Mouse (Mus musculus): ENCODE results near the gene Map3k20. TPM values are rescaled to one million over a fixed set of nuclear protein-coding genes. Genes with fewer than 3 reads are reported as not detected.
A peak's percentile ranks its signal among the peaks of the same experiment; 100 is the strongest.

The Map3k20 gene
- polyA plus RNA-seq, 1 experiment from 2014 or later: 4.4 TPM

DNA sequence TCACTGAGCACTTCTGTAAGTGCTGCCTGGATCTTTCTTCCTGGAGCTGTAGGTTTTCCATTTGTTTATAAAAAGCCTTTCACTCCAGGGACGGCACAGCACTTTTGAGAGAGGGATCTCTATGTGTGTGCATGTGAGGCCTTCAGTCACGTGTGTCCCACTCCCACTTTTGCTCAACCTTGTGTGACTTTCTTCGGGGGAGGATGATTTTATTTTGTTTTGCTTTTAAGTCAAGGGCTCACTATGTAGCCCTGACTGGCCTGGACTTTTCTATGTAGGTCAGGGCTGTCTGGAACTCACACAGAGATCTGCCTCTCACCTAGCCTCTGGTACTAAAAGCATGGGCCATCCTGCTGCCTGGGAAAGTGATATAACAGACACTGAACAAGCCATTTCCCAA is 88.6 kb downstream of the Map3k20 start:
- ATAC-seq: no peak

DNA sequence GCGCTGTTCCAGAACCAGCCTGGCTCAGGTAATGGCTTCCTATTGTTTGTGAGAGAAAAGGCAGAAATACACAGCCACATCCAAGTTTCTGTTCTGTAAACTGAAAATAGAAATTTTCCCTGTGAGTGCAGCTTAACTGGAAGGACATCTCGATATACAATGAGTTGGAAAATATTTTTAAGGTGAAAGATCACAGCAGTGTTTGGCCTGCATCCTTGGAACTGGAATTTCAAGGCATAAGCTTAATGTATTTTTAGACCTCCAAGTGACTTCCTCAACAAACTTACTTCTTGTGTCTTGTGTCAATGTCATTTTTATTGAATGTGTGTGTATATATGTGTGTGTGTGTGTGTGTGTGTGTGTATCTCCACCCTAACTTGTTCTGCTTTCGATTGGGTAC is 90.4 kb downstream of the Map3k20 start:
- no peak overlapping the region for H3K27ac ChIP-seq (ENCODE audit: low read length)
- H3K4me1 ChIP-seq (ENCODE audit: control insufficient read depth, insufficient read depth, low read length): no peaks in the 10 kb centered on the region
- no peak overlapping the region for H3K4me2 ChIP-seq (ENCODE audit: low read length)
- no peak for ATAC-seq
- H3K36me3 ChIP-seq (ENCODE audit: control insufficient read depth, insufficient read depth, low read length): no peaks in the 10 kb centered on the region
- H3K4me3 ChIP-seq (ENCODE audit: low read depth, low read length): no peak overlapping the region
- 92% methylated on average over 3 of the region's 3 CpGs for WGBS
- H3K27me3 ChIP-seq (ENCODE audit: control insufficient read depth, insufficient read depth, low read depth, low read length): no peaks in the 10 kb centered on the region
- no peak overlapping the region for H3K9ac ChIP-seq (ENCODE audit: low read depth, low read length)
- no peaks in the 10 kb centered on the region for H3K9me3 ChIP-seq (replicated peaks; ENCODE audit: control insufficient read depth, low read length, poor library complexity, severe bottlenecking)

More for the DNA sequence above, 88.6 kb downstream of the Map3k20 start:
- Histone ChIP-seq H3K4me3 (ENCODE audit: low read depth, low read length) (no peak overlapping the region), H3K27me3 (ENCODE audit: control insufficient read depth, insufficient read depth, low read depth, low read length) (no peaks in the 10 kb centered on the region), H3K27ac (ENCODE audit: low read length) (no peak overlapping the region), H3K9me3 (replicated peaks; ENCODE audit: control insufficient read depth, low read length, poor library complexity, severe bottlenecking) (no peaks in the 10 kb centered on the region), H3K4me2 (ENCODE audit: low read length) (no peak overlapping the region), H3K4me1 (ENCODE audit: control insufficient read depth, insufficient read depth, low read length) (no peaks in the 10 kb centered on the region), H3K9ac (ENCODE audit: low read depth, low read length) (no peak overlapping the region), H3K36me3 (ENCODE audit: control insufficient read depth, insufficient read depth, low read length) (no peaks in the 10 kb centered on the region)
- WGBS: 84% methylated on average over 3 of the region's 3 CpGs

DNA sequence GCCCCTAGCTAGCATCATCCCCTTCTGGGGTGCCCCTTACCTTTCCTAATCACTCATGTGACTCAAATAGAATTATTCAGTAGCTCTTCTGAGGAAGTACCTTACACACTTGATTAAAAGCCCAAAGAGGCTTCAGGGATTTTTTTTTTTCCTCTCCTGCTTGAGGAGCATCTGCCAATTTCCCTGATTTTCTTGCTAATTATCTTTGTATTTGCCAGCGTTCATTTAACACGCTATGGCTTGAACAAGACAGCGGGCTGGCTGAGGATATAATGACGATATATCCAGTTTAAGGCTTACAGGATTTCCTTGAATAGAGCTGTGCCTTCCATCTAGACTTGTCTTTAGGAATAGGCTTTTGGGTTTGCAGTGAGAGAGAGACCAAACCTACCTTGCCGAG is 91.5 kb downstream of the Map3k20 start:
- H3K4me2 ChIP-seq (ENCODE audit: low read length): no peak overlapping the region
- no peaks in the 10 kb centered on the region for H3K9me3 ChIP-seq (replicated peaks; ENCODE audit: control insufficient read depth, low read length, poor library complexity, severe bottlenecking)
- no peaks in the 10 kb centered on the region for H3K4me1 ChIP-seq (ENCODE audit: control insufficient read depth, insufficient read depth, low read length)
- no peak for ATAC-seq
- 71% methylated on average over 5 of the region's 5 CpGs for WGBS
- H3K9ac ChIP-seq (ENCODE audit: low read depth, low read length): no peak overlapping the region
- no peaks in the 10 kb centered on the region for H3K27me3 ChIP-seq (ENCODE audit: control insufficient read depth, insufficient read depth, low read depth, low read length)
- no peak overlapping the region for H3K4me3 ChIP-seq (ENCODE audit: low read depth, low read length)
- no peaks in the 10 kb centered on the region for H3K36me3 ChIP-seq (ENCODE audit: control insufficient read depth, insufficient read depth, low read length)
- no peak overlapping the region for H3K27ac ChIP-seq (ENCODE audit: low read length)

DNA sequence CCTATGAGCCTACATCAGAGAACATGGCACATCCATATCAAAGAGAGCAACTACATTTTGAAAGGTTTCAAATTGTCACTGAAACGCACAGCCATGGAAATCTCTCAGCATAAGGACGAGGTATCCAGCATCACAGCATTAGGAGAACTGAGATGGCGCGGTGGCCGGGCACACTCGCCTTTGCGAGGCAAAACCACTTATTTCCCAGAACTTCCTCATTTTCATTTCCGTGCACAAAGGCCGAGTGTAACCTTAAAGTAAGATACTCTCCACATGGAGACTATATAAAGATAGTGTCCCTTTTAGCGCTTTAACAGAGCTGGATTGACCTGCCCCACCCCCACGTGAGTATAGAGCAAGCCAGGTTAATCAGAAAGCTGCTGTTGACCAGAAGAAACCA is 94.0 kb downstream of the Map3k20 start:
- H3K4me1 ChIP-seq (ENCODE audit: control insufficient read depth, insufficient read depth, low read length): no peaks in the 10 kb centered on the region
- H3K4me3 ChIP-seq (ENCODE audit: low read depth, low read length): no peak overlapping the region
- no peak overlapping the region for H3K27ac ChIP-seq (ENCODE audit: low read length)
- H3K36me3 ChIP-seq (ENCODE audit: control insufficient read depth, insufficient read depth, low read length): no peaks in the 10 kb centered on the region
- no peaks in the 10 kb centered on the region for H3K27me3 ChIP-seq (ENCODE audit: control insufficient read depth, insufficient read depth, low read depth, low read length)
- no peak overlapping the region for H3K4me2 ChIP-seq (ENCODE audit: low read length)
- 90% methylated on average over 11 of the region's 11 CpGs for WGBS
- H3K9me3 ChIP-seq (replicated peaks; ENCODE audit: control insufficient read depth, low read length, poor library complexity, severe bottlenecking): no peaks in the 10 kb centered on the region
- ATAC-seq: no peak
- H3K9ac ChIP-seq (ENCODE audit: low read depth, low read length): no peak overlapping the region

DNA sequence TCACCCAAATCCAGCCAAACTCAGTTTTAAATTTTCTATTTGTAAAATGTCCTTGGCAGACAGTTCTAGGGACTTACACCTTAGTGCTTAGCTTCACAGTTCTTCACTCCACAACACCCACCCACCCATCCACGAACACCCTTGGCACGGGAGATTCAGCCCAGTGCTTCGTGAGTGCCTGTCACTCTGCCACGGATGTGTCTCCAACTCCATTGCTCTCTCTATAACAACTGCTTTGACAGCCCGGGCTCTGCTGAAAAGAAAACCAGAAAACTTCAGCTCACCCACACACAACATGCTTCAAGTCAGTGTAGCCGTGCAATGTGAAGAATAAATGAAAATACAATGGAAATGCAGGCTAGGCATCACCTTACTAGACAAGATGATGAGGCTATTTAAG is 97.2 kb downstream of the Map3k20 start:
- Histone ChIP-seq H3K9me3 (replicated peaks; ENCODE audit: control insufficient read depth, low read length, poor library complexity, severe bottlenecking) (no peaks in the 10 kb centered on the region), H3K4me3 (ENCODE audit: low read depth, low read length) (no peak overlapping the region), H3K4me1 (ENCODE audit: control insufficient read depth, insufficient read depth, low read length) (no peaks in the 10 kb centered on the region), H3K4me2 (ENCODE audit: low read length) (no peak overlapping the region), H3K9ac (ENCODE audit: low read depth, low read length) (no peak overlapping the region), H3K36me3 (ENCODE audit: control insufficient read depth, insufficient read depth, low read length) (no peaks in the 10 kb centered on the region), H3K27me3 (ENCODE audit: control insufficient read depth, insufficient read depth, low read depth, low read length) (no peaks in the 10 kb centered on the region), H3K27ac (ENCODE audit: low read length) (no peak overlapping the region)
- 87% methylated on average over 6 of the region's 6 CpGs for WGBS
- ATAC-seq: no peak

DNA sequence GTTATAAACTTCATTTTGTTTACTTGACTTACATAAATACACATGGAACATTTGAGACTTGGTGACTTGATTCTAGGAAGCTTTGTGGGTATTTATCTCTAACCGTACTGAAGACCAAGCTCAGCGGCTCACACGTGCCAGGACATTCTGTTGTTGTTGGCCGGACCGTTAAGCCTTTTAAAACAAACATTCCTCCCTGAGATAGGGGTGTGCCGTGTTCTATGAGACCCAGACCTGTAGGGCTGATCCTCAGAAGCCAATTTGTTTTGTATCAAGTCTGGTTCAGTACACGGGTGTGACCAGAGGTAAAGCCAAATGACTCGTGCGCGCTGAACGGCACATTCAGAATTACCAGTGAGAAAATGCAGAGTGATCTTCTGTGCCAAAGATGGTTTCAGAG is 97.9 kb downstream of the Map3k20 start:
- WGBS: 76% methylated on average over 11 of the region's 11 CpGs
- H3K36me3 ChIP-seq (ENCODE audit: control insufficient read depth, insufficient read depth, low read length): no peaks in the 10 kb centered on the region

DNA sequence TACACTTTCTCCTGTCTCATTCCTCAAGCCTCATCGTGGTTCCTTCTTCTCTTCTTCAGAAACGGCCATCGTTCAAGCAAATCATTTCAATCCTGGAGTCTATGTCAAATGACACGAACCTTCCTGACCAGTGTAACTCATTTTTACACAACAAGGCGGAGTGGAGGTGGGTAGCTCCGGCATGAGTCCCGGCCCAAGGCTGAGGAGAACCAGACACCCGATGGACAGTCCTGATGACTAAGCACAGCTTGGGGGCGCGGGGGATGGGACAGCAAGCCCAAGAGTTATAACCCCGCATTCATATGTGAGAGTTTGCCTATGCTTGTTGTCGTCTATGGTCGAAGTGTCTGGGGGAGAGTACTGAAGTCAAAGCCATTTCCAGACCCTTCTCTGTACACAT is 104.0 kb downstream of the Map3k20 start:
- no peaks in the 10 kb centered on the region for H3K27me3 ChIP-seq (ENCODE audit: control insufficient read depth, insufficient read depth, low read depth, low read length)
- H3K4me1 ChIP-seq (ENCODE audit: control insufficient read depth, insufficient read depth, low read length): peaks cover 7% of the 10 kb centered on the region
- no peak overlapping the region for H3K4me3 ChIP-seq (ENCODE audit: low read depth, low read length)
- H3K9me3 ChIP-seq (replicated peaks; ENCODE audit: control insufficient read depth, low read length, poor library complexity, severe bottlenecking): no peaks in the 10 kb centered on the region
- no peak overlapping the region for H3K4me2 ChIP-seq (ENCODE audit: low read length)
- no peak overlapping the region for H3K27ac ChIP-seq (ENCODE audit: low read length)
- no peak overlapping the region for H3K9ac ChIP-seq (ENCODE audit: low read depth, low read length)
- H3K36me3 ChIP-seq (ENCODE audit: control insufficient read depth, insufficient read depth, low read length): no peaks in the 10 kb centered on the region
- no peak for ATAC-seq
- 92% methylated on average over 13 of the region's 13 CpGs for whole genome bisulfite sequencing

More for the DNA sequence above, 97.9 kb downstream of the Map3k20 start:
- no peak overlapping the region for H3K4me3 ChIP-seq (ENCODE audit: low read depth, low read length)
- H3K27me3 ChIP-seq (ENCODE audit: control insufficient read depth, insufficient read depth, low read depth, low read length): no peaks in the 10 kb centered on the region
- H3K9ac ChIP-seq (ENCODE audit: low read depth, low read length): no peak overlapping the region
- no peaks in the 10 kb centered on the region for H3K9me3 ChIP-seq (replicated peaks; ENCODE audit: control insufficient read depth, low read length, poor library complexity, severe bottlenecking)
- H3K27ac ChIP-seq (ENCODE audit: low read length): no peak overlapping the region
- H3K4me2 ChIP-seq (ENCODE audit: low read length): no peak overlapping the region
- ATAC-seq: no peak
- H3K4me1 ChIP-seq (ENCODE audit: control insufficient read depth, insufficient read depth, low read length): no peaks in the 10 kb centered on the region

DNA sequence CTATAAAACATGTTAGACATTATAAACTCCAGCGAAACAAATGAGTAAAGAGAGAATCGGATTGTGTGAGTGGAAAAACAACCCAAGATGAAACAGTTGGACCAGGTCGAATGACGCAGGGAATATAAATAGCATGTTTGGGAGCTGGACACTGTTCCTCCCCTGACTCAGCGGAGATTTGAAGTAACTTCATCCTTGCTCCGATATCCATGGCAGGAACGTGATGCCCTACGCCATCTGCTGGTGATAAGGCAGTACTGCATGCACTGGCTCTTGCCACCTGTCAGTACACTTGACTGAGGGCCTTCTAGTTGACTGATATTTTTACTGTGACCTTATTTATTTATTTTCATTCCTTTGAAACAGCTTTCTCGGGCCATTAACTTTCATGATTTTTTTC is 104.5 kb downstream of the Map3k20 start:
- H3K4me1 ChIP-seq (ENCODE audit: control insufficient read depth, insufficient read depth, low read length): peaks cover 7% of the 10 kb centered on the region
- no peaks in the 10 kb centered on the region for H3K27me3 ChIP-seq (ENCODE audit: control insufficient read depth, insufficient read depth, low read depth, low read length)
- H3K9ac ChIP-seq (ENCODE audit: low read depth, low read length): no peak overlapping the region
- no peaks in the 10 kb centered on the region for H3K9me3 ChIP-seq (replicated peaks; ENCODE audit: control insufficient read depth, low read length, poor library complexity, severe bottlenecking)
- no peak overlapping the region for H3K27ac ChIP-seq (ENCODE audit: low read length)
- ATAC-seq: peak; percentile 17; the same call in 1 of the 2 replicates
- H3K4me3 ChIP-seq (ENCODE audit: low read depth, low read length): no peak overlapping the region
- no peaks in the 10 kb centered on the region for H3K36me3 ChIP-seq (ENCODE audit: control insufficient read depth, insufficient read depth, low read length)
- H3K4me2 ChIP-seq (ENCODE audit: low read length): no peak overlapping the region
- WGBS: 25% methylated on average over 9 of the region's 9 CpGs

DNA sequence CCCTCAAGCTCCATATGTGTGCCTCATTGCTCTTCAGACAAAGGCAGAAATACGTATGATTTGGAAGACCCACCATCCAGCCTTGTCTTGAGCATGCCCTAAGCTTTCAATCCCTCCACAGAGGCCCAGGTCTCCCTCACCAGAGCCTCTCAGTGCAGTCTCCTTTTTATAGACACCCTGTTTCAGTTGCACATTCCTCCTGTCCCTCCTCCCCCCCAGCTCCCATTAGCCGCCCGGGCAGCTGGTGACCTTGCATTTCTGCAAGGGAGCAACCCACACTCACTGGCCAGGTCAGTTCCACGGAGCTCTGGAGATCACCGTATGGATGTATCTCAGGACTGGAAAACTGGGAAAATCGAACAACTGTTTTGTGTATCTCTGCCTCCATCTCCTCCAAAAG is 105.0 kb downstream of the Map3k20 start:
- no peak overlapping the region for H3K27ac ChIP-seq (ENCODE audit: low read length)
- no peak for ATAC-seq

DNA sequence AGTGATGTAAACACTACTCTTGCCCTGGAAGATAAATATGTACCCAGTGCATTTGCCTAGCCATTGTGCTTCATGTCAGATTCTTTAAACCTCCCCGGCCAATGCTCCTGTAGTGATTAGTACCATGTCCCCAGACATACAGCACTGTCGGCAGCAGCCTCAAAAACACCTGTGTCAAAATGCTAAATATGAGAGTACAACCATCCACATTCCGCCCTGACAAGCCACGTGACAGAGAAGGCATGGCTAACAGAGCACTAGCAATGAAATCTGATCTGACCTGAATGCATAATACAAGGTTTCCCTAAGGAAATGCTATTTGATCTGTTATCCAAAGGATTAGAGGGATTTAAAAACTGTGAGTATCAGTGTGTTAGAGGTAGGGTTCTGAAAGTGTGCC is 105.6 kb downstream of the Map3k20 start:
- peaks cover 7% of the 10 kb centered on the region for H3K4me1 ChIP-seq (ENCODE audit: control insufficient read depth, insufficient read depth, low read length)
- no peak overlapping the region for H3K9ac ChIP-seq (ENCODE audit: low read depth, low read length)
- peak overlapping the region; percentile 30 for H3K4me2 ChIP-seq (ENCODE audit: low read length)
- no peak overlapping the region for H3K27ac ChIP-seq (ENCODE audit: low read length)
- no peaks in the 10 kb centered on the region; the same call in 1 of the 2 replicates for H3K9me3 ChIP-seq (replicated peaks; ENCODE audit: control insufficient read depth, low read length, poor library complexity, severe bottlenecking)
- no peaks in the 10 kb centered on the region for H3K27me3 ChIP-seq (ENCODE audit: control insufficient read depth, insufficient read depth, low read depth, low read length)
- no peak overlapping the region for H3K4me3 ChIP-seq (ENCODE audit: low read depth, low read length)
- 22% methylated on average over 4 of the region's 4 CpGs for WGBS
- no peaks in the 10 kb centered on the region for H3K36me3 ChIP-seq (ENCODE audit: control insufficient read depth, insufficient read depth, low read length)
- no peak for ATAC-seq

More for the DNA sequence above, 105.0 kb downstream of the Map3k20 start:
- H3K4me1 ChIP-seq (ENCODE audit: control insufficient read depth, insufficient read depth, low read length): peaks cover 7% of the 10 kb centered on the region
- no peak overlapping the region for H3K4me3 ChIP-seq (ENCODE audit: low read depth, low read length)
- 83% methylated on average over 6 of the region's 6 CpGs for WGBS
- no peaks in the 10 kb centered on the region for H3K36me3 ChIP-seq (ENCODE audit: control insufficient read depth, insufficient read depth, low read length)
- no peak overlapping the region for H3K4me2 ChIP-seq (ENCODE audit: low read length)
- no peaks in the 10 kb centered on the region for H3K9me3 ChIP-seq (replicated peaks; ENCODE audit: control insufficient read depth, low read length, poor library complexity, severe bottlenecking)
- no peak overlapping the region for H3K9ac ChIP-seq (ENCODE audit: low read depth, low read length)
- no peaks in the 10 kb centered on the region for H3K27me3 ChIP-seq (ENCODE audit: control insufficient read depth, insufficient read depth, low read depth, low read length)

Measured in midbrain, embryonic 16.5 days (tissue).